Mouse (Mus musculus) lung, postnatal 0 days (tissue): ENCODE measurements at regions not wholly inside any gene's neighbourhood (a gene's known extent, or its start where the extent isn't known, plus 50 kb on each side); places are given as distances from the start of the nearest gene placed in this dataset.

ENCODE experiments used
- CTCF ChIP-seq: IDR thresholded peaks from 2 replicates; pipeline ENCODE4 v1.5.1; 2016; ENCODE audit warnings: antibody characterized with exemption, mild to moderate bottlenecking
- EP300 ChIP-seq: IDR thresholded peaks from 2 replicates; pipeline ENCODE4 v1.6.1; 2016; ENCODE audit warnings: antibody characterized with exemption, mild to moderate bottlenecking, control low read depth

DNA sequence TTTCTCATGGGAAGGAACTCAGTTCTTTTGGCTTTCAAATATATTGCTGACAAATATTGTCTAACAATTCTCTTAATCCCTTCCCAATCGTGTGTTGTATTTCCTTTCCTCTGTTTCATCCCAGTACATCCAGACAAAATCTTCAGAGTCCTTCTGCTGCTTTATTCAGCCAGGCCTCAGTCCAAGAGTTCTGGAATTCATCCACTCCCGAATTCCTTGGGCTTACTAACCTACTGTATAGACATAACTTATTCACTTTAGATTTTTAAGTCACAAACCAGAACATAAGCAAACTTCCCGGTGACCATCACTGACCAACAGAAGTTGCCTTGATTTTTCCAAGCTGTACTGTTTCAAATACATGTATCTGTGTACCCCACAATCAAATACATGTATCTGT lies 90.9 kb upstream of the Kitl start:
- TF ChIP-seq CTCF (no peak), EP300 (no peak)
